Mouse (Mus musculus): Measurements from ENCODE around the gene Eml3. TPM values are rescaled to one million over a fixed set of nuclear protein-coding genes. Genes with fewer than 3 reads are reported as not detected.
A peak's percentile ranks its signal among the peaks of the same experiment; 100 is the strongest.

Eml3 gene
- polyA plus RNA-seq, 1 experiment from 2014 or later: 33.5 TPM

- 0% methylated on average over 46 of the region's 46 CpGs for WGBS
- peaks cover 63% of the 10 kb centered on the region for H3K36me3 ChIP-seq
- peak overlapping the region; percentile 96 for H3K9ac ChIP-seq
- H3K9me3 ChIP-seq (replicated peaks): no peaks in the 10 kb centered on the region
- ATAC-seq (replicated peaks; ENCODE audit: low FRiP score): peak; percentile 73
- H3K4me3 ChIP-seq (replicated peaks): peak overlapping the region; percentile 63
- H3K4me1 ChIP-seq: peaks cover 45% of the 10 kb centered on the region
- H3K27ac ChIP-seq: peak overlapping the region; percentile 99
- H3K4me2 ChIP-seq: peak overlapping the region; percentile 72
- H3K27me3 ChIP-seq: no peaks in the 10 kb centered on the region
Measured at GRCm38 (mm10) chr19:8942276-8942964, 13.1 kb downstream of the Eml3 start.

GRCm38 (mm10) chr19:8943047-8943446 is 13.7 kb downstream of the Eml3 start:
- H3K4me1 ChIP-seq: peaks cover 45% of the 10 kb centered on the region
- peaks cover 64% of the 10 kb centered on the region for H3K36me3 ChIP-seq
- no peaks in the 10 kb centered on the region for H3K27me3 ChIP-seq
- ATAC-seq (replicated peaks; ENCODE audit: low FRiP score): no peak
- H3K9me3 ChIP-seq (replicated peaks): no peaks in the 10 kb centered on the region
- H3K4me3 ChIP-seq (replicated peaks): peak overlapping the region; percentile 63
- H3K9ac ChIP-seq: peak overlapping the region; percentile 96
- peak overlapping the region; percentile 99 for H3K27ac ChIP-seq
- WGBS: 55% methylated on average over 2 of the region's 2 CpGs
- H3K4me2 ChIP-seq: peak overlapping the region; percentile 72

GRCm38 (mm10) chr19:8944062-8944461 is 14.7 kb downstream of the Eml3 start:
- Histone ChIP-seq H3K27me3 (no peaks in the 10 kb centered on the region), H3K4me2 (peak overlapping the region; percentile 72), H3K36me3 (peaks cover 64% of the 10 kb centered on the region), H3K4me3 (replicated peaks) (peak overlapping the region; percentile 63), H3K27ac (peak overlapping the region; percentile 73), H3K4me1 (peaks cover 45% of the 10 kb centered on the region), H3K9ac (peak overlapping the region; percentile 41; the same call in 1 of the 2 replicates), H3K9me3 (replicated peaks) (no peaks in the 10 kb centered on the region)
- ATAC-seq (replicated peaks; ENCODE audit: low FRiP score): no peak
- 52% methylated on average over 5 of the region's 5 CpGs for WGBS

GRCm38 (mm10) chr19:8944750-8945149 is 15.4 kb downstream of the Eml3 start:
- peaks cover 45% of the 10 kb centered on the region for H3K4me1 ChIP-seq
- WGBS: 20% methylated on average over 5 of the region's 5 CpGs
- peak overlapping the region; percentile 33 for H3K27ac ChIP-seq
- no peak for ATAC-seq (replicated peaks; ENCODE audit: low FRiP score)
- peaks cover 64% of the 10 kb centered on the region for H3K36me3 ChIP-seq
- peak overlapping the region; percentile 35 for H3K4me3 ChIP-seq (replicated peaks)
- peak overlapping the region; percentile 72 for H3K4me2 ChIP-seq
- no peaks in the 10 kb centered on the region for H3K27me3 ChIP-seq
- H3K9me3 ChIP-seq (replicated peaks): no peaks in the 10 kb centered on the region
- peak overlapping the region; percentile 26; the same call in 1 of the 2 replicates for H3K9ac ChIP-seq

- peak overlapping the region; percentile 35 for H3K4me3 ChIP-seq (replicated peaks)
- no peaks in the 10 kb centered on the region for H3K27me3 ChIP-seq
- no peak for ATAC-seq (replicated peaks; ENCODE audit: low FRiP score)
- WGBS: 79% methylated on average over 6 of the region's 6 CpGs
- H3K4me1 ChIP-seq: peaks cover 42% of the 10 kb centered on the region
- H3K36me3 ChIP-seq: peaks cover 69% of the 10 kb centered on the region
- peak overlapping the region; percentile 72 for H3K4me2 ChIP-seq
- H3K9me3 ChIP-seq (replicated peaks): no peaks in the 10 kb centered on the region
- H3K27ac ChIP-seq: peak overlapping the region; percentile 33
- H3K9ac ChIP-seq: peak overlapping the region; percentile 26; the same call in 1 of the 2 replicates
Measured at GRCm38 (mm10) chr19:8945251-8945650, 15.9 kb downstream of the Eml3 start.

GRCm38 (mm10) chr19:8946929-8947328 is 17.6 kb downstream of the Eml3 start:
- no peak for ATAC-seq (replicated peaks; ENCODE audit: low FRiP score)
- H3K9me3 ChIP-seq (replicated peaks): no peaks in the 10 kb centered on the region
- 93% methylated on average over 7 of the region's 7 CpGs for WGBS
- peaks cover 86% of the 10 kb centered on the region for H3K36me3 ChIP-seq
- no peak overlapping the region for H3K4me3 ChIP-seq (replicated peaks)
- H3K4me2 ChIP-seq: no peak overlapping the region
- H3K27ac ChIP-seq: no peak overlapping the region
- H3K27me3 ChIP-seq: no peaks in the 10 kb centered on the region
- no peak overlapping the region for H3K9ac ChIP-seq
- H3K4me1 ChIP-seq: peaks cover 29% of the 10 kb centered on the region

- Histone ChIP-seq H3K4me1 (peaks cover 25% of the 10 kb centered on the region), H3K27ac (no peak overlapping the region), H3K9me3 (replicated peaks) (no peaks in the 10 kb centered on the region), H3K36me3 (peaks cover 81% of the 10 kb centered on the region), H3K4me2 (no peak overlapping the region), H3K9ac (no peak overlapping the region), H3K27me3 (no peaks in the 10 kb centered on the region), H3K4me3 (replicated peaks) (no peak overlapping the region)
- ATAC-seq (replicated peaks; ENCODE audit: low FRiP score): no peak
- WGBS: 93% methylated on average over 5 of the region's 5 CpGs
Measured at GRCm38 (mm10) chr19:8950190-8950589, 20.8 kb downstream of the Eml3 start.

GRCm38 (mm10) chr19:8952241-8952640 is 22.9 kb downstream of the Eml3 start:
- Histone ChIP-seq H3K4me2 (no peak overlapping the region), H3K36me3 (peaks cover 79% of the 10 kb centered on the region), H3K27me3 (no peaks in the 10 kb centered on the region), H3K9ac (no peak overlapping the region), H3K9me3 (replicated peaks) (no peaks in the 10 kb centered on the region), H3K4me3 (replicated peaks) (no peak overlapping the region), H3K27ac (no peak overlapping the region), H3K4me1 (peaks cover 21% of the 10 kb centered on the region)
- WGBS: 91% methylated on average over 9 of the region's 9 CpGs
- no peak for ATAC-seq (replicated peaks; ENCODE audit: low FRiP score)

GRCm38 (mm10) chr19:8953135-8954039 is 24.0 kb downstream of the Eml3 start, which contains the start of gene Tut1:
Tut1 (plus strand) TSS chr19:8953847.
- Histone ChIP-seq H3K4me3 (replicated peaks) (peak within 1 kb of the TSS; percentile 80), H3K36me3 (peaks cover 78% of the 10 kb centered on the region), H3K27ac (peak within 1 kb of the TSS; percentile 83), H3K4me1 (peaks cover 21% of the 10 kb centered on the region), H3K9ac (peak within 1 kb of the TSS; percentile 77), H3K9me3 (replicated peaks) (no peaks in the 10 kb centered on the region), H3K27me3 (no peaks in the 10 kb centered on the region), H3K4me2 (peak within 1 kb of the TSS; percentile 83)
- peak; percentile 97 for ATAC-seq (replicated peaks; ENCODE audit: low FRiP score)
- WGBS: 4% methylated on average over 46 of the region's 46 CpGs

GRCm38 (mm10) chr19:8954171-8954570 is 24.8 kb downstream of the Eml3 start:
- 6% methylated on average over 9 of the region's 9 CpGs for WGBS
- no peak for ATAC-seq (replicated peaks; ENCODE audit: low FRiP score)
- Histone ChIP-seq H3K9ac (peak overlapping the region; percentile 77), H3K9me3 (replicated peaks) (no peaks in the 10 kb centered on the region), H3K27me3 (no peaks in the 10 kb centered on the region), H3K36me3 (peaks cover 78% of the 10 kb centered on the region), H3K4me1 (peaks cover 21% of the 10 kb centered on the region), H3K27ac (peak overlapping the region; percentile 83), H3K4me3 (replicated peaks) (peak overlapping the region; percentile 80), H3K4me2 (peak overlapping the region; percentile 83)

GRCm38 (mm10) chr19:8962256-8962655 is 32.9 kb downstream of the Eml3 start:
- no peaks in the 10 kb centered on the region for H3K27me3 ChIP-seq
- H3K9ac ChIP-seq: no peak overlapping the region
- peaks cover 13% of the 10 kb centered on the region for H3K4me1 ChIP-seq
- no peak overlapping the region for H3K4me2 ChIP-seq
- ATAC-seq (replicated peaks; ENCODE audit: low FRiP score): no peak
- no peaks in the 10 kb centered on the region for H3K9me3 ChIP-seq (replicated peaks)
- 88% methylated on average over 2 of the region's 2 CpGs for WGBS
- no peak overlapping the region for H3K4me3 ChIP-seq (replicated peaks)
- H3K27ac ChIP-seq: no peak overlapping the region
- peaks cover 87% of the 10 kb centered on the region for H3K36me3 ChIP-seq

- H3K9me3 ChIP-seq (replicated peaks): no peaks in the 10 kb centered on the region
- no peaks in the 10 kb centered on the region for H3K27me3 ChIP-seq
- no peak overlapping the region for H3K27ac ChIP-seq
- H3K4me3 ChIP-seq (replicated peaks): no peak overlapping the region
- ATAC-seq (replicated peaks; ENCODE audit: low FRiP score): no peak
- 82% methylated on average over 11 of the region's 11 CpGs for WGBS
- peaks cover 76% of the 10 kb centered on the region for H3K36me3 ChIP-seq
- H3K4me2 ChIP-seq: no peak overlapping the region
- peaks cover 32% of the 10 kb centered on the region for H3K4me1 ChIP-seq
- H3K9ac ChIP-seq: 0 out of 2 replicates have a peak overlapping the region, but pooled peaks have one; percentile 53
Measured at GRCm38 (mm10) chr19:8965075-8965474, 35.7 kb downstream of the Eml3 start.

All from kidney, embryonic 15.5 days (tissue).